ENCODE assay signal across 8 mouse cellular contexts in genomic region chr7:13277833-13278232, GRCm38 (mm10). TPM values are rescaled to one million over a fixed set of nuclear protein-coding genes. Genes with fewer than 3 reads are reported as not detected.
DNase-seq lines count a peak whose midpoint lies in the region; ATAC-seq lines count a peak whose summit lies in the region.

No protein-coding gene starts in this region.

- no peaks in the 10 kb centered on the region for H3K27me3 ChIP-seq in neural tube, embryonic 11.5 days (ENCODE audit: control insufficient read depth, insufficient read depth, low read length)
- H3K27me3 ChIP-seq in forebrain, embryonic 10.5 days (ENCODE audit: poor library complexity, severe bottlenecking), result no peaks in the 10 kb centered on the region
- H3K27me3 ChIP-seq in limb, embryonic 15.5 days, result no peaks in the 10 kb centered on the region
- H3K27me3 ChIP-seq in stomach, embryonic 15.5 days (replicated peaks), result no peaks in the 10 kb centered on the region

- H3K4me1 ChIP-seq in neural tube, embryonic 11.5 days (ENCODE audit: control insufficient read depth, insufficient read depth, low read length), result no peaks in the 10 kb centered on the region
- H3K4me1 ChIP-seq in forebrain, embryonic 10.5 days, result peaks cover 11% of the 10 kb centered on the region
- peaks cover 6% of the 10 kb centered on the region; the same call in 1 of the 2 replicates for H3K4me1 ChIP-seq in limb, embryonic 15.5 days
- peaks cover 7% of the 10 kb centered on the region; the same call in 1 of the 2 replicates for H3K4me1 ChIP-seq in stomach, embryonic 15.5 days

- WGBS in neural tube, embryonic 11.5 days, result 32% methylated on average over 2 of the region's 2 CpGs
- WGBS in forebrain, embryonic 10.5 days, result 26% methylated on average over 2 of the region's 2 CpGs
- 27% methylated on average over 2 of the region's 2 CpGs for WGBS in limb, embryonic 15.5 days
- WGBS in stomach, embryonic 15.5 days, result 22% methylated on average over 2 of the region's 2 CpGs

- peak overlapping the region; percentile 55 for H3K4me3 ChIP-seq in neural tube, embryonic 11.5 days (ENCODE audit: low read depth, low read length)
- peak overlapping the region; percentile 71 for H3K4me3 ChIP-seq in forebrain, embryonic 10.5 days
- peak overlapping the region; percentile 80 for H3K4me3 ChIP-seq in limb, embryonic 15.5 days
- H3K4me3 ChIP-seq in stomach, embryonic 15.5 days (replicated peaks), result peak overlapping the region; percentile 77

- H3K36me3 ChIP-seq in neural tube, embryonic 11.5 days (ENCODE audit: control insufficient read depth, insufficient read depth, low read length), result peaks cover 4% of the 10 kb centered on the region; the same call in 1 of the 2 replicates
- peaks cover 71% of the 10 kb centered on the region for H3K36me3 ChIP-seq in forebrain, embryonic 10.5 days (replicated peaks)
- H3K36me3 ChIP-seq in limb, embryonic 15.5 days, result peaks cover 53% of the 10 kb centered on the region
- 0 out of 2 replicates have a peak, but pooled peaks cover 7% of the 10 kb centered on the region for H3K36me3 ChIP-seq in stomach, embryonic 15.5 days

- 0 out of 2 replicates have a peak, but pooled peaks cover 2% of the 10 kb centered on the region for H3K9me3 ChIP-seq in neural tube, embryonic 11.5 days (ENCODE audit: control insufficient read depth, low read length)
- H3K9me3 ChIP-seq in forebrain, embryonic 10.5 days, result no peaks in the 10 kb centered on the region
- H3K9me3 ChIP-seq in limb, embryonic 15.5 days, result no peaks in the 10 kb centered on the region
- H3K9me3 ChIP-seq in stomach, embryonic 15.5 days, result no peaks in the 10 kb centered on the region

- DNase-seq in neural tube, embryonic 11.5 days (ENCODE audit: low spot score), result no peak
- DNase-seq in neural tube, embryonic 10.5 days (ENCODE audit: extremely low spot score, low spot score), result no peak
- DNase-seq in forebrain, embryonic 10.5 days (ENCODE audit: extremely low spot score, low spot score), result no peak
- no peak for DNase-seq in cerebellum, adult 11-12 months
- no peak for DNase-seq in gastrocnemius, adult 8-10 months (ENCODE audit: low spot score in 2 of 2)
- no peak for DNase-seq in cerebellum, postnatal 25 days

- peak overlapping the region; percentile 71 for H3K9ac ChIP-seq in neural tube, embryonic 11.5 days (ENCODE audit: low read length)
- peak overlapping the region; percentile 81 for H3K9ac ChIP-seq in limb, embryonic 15.5 days
- peak overlapping the region; percentile 74 for H3K9ac ChIP-seq in stomach, embryonic 15.5 days

- no peak overlapping the region; the same call in 1 of the 2 replicates for H3K27ac ChIP-seq in neural tube, embryonic 11.5 days (ENCODE audit: low read depth, low read length)
- peak overlapping the region; percentile 97 for H3K27ac ChIP-seq in forebrain, embryonic 10.5 days
- H3K27ac ChIP-seq in limb, embryonic 15.5 days, result peak overlapping the region; percentile 87
- no peak overlapping the region for H3K27ac ChIP-seq in stomach, embryonic 15.5 days

- peak; percentile 1; the same call in 1 of the 2 replicates for ATAC-seq in neural tube, embryonic 11.5 days (ENCODE audit: insufficient read depth, low FRiP score, low TSS enrichment)
- ATAC-seq in limb, embryonic 15.5 days (ENCODE audit: insufficient number of reproducible peaks, low FRiP score, low TSS enrichment, low read depth), result no peak
- no peak for ATAC-seq in stomach, embryonic 15.5 days (ENCODE audit: insufficient read depth, low FRiP score, low read depth)

- H3K4me2 ChIP-seq in neural tube, embryonic 11.5 days (ENCODE audit: low read depth), result peak overlapping the region; percentile 51
- H3K4me2 ChIP-seq in limb, embryonic 15.5 days, result peak overlapping the region; percentile 73
- H3K4me2 ChIP-seq in stomach, embryonic 15.5 days, result peak overlapping the region; percentile 73

RNA-seq across cellular contexts. Expression of gene Zswim9, which starts 0.7 kb away (rescaled TPM):
- polyA plus RNA-seq in neural tube, embryonic 11.5 days (2014; fragmentation: Nextera tagmentation; extraction: Ambion mirVana), result 4.7 and 9.0 TPM in 2 replicates
- 10.3 and 10.8 TPM in 2 replicates for polyA plus RNA-seq in forebrain, embryonic 10.5 days (2016; fragmentation: Nextera tagmentation; extraction: Ambion mirVana)
- polyA plus RNA-seq in limb, embryonic 15.5 days (2015; fragmentation: Nextera tagmentation; extraction: Ambion mirVana), result 9.3 and 11.0 TPM in 2 replicates
- 7.3 and 9.3 TPM in 2 replicates for polyA plus RNA-seq in stomach, embryonic 15.5 days (2015; fragmentation: Nextera tagmentation; extraction: Ambion mirVana)
- total RNA-seq in gastrocnemius, adult 8-10 months (2022), result 10 to 100 TPM; 13.0 to 15.2 (median 14.0) TPM

RNA-seq across cellular contexts. Expression of gene Lig1, which starts 0.8 kb away (rescaled TPM):
- 121 and 126 TPM in 2 replicates for polyA plus RNA-seq in neural tube, embryonic 11.5 days (2014; fragmentation: Nextera tagmentation; extraction: Ambion mirVana)
- polyA plus RNA-seq in forebrain, embryonic 10.5 days (2016; fragmentation: Nextera tagmentation; extraction: Ambion mirVana), result 189 TPM in 2 replicates
- 83.4 and 85.3 TPM in 2 replicates for polyA plus RNA-seq in limb, embryonic 15.5 days (2015; fragmentation: Nextera tagmentation; extraction: Ambion mirVana)
- 94.6 and 97.4 TPM in 2 replicates for polyA plus RNA-seq in stomach, embryonic 15.5 days (2015; fragmentation: Nextera tagmentation; extraction: Ambion mirVana)
- total RNA-seq in gastrocnemius, adult 8-10 months (2022), result 1 to 10 TPM in 1 of 4 experiments, under 1 TPM in 3; 0.53 to 1.2 (median 0.75) TPM

RNA-seq across cellular contexts. Expression of gene Pla2g4c, which starts 46.6 kb away (rescaled TPM):
- 0.84 and 1.1 TPM in 2 replicates for polyA plus RNA-seq in neural tube, embryonic 11.5 days (2014; fragmentation: Nextera tagmentation; extraction: Ambion mirVana)
- 2.1 and 3.0 TPM in 2 replicates for polyA plus RNA-seq in forebrain, embryonic 10.5 days (2016; fragmentation: Nextera tagmentation; extraction: Ambion mirVana)
- polyA plus RNA-seq in limb, embryonic 15.5 days (2015; fragmentation: Nextera tagmentation; extraction: Ambion mirVana), result 0.90 and 1.0 TPM in 2 replicates
- 0.95 and 1.1 TPM in 2 replicates for polyA plus RNA-seq in stomach, embryonic 15.5 days (2015; fragmentation: Nextera tagmentation; extraction: Ambion mirVana)
- under 1 TPM in 1 of 4 experiments, not detected in 3; 0.11 TPM for total RNA-seq in gastrocnemius, adult 8-10 months (2022)

Comparison
In these comparisons a context has a peak if more than half of its experiments do, and no peak if none do; other contexts are left out.
1. H3K27ac ChIP-seq: peak in forebrain, embryonic 10.5 days (single experiment) and limb, embryonic 15.5 days (single experiment); none in neural tube, embryonic 11.5 days (single experiment) and stomach, embryonic 15.5 days (single experiment).
2. Peak in every context shown above with its lines, with median percentiles within 50 percentile points of each other: H3K4me2 ChIP-seq, H3K4me3 ChIP-seq and H3K9ac ChIP-seq.